Mouse (Mus musculus) left cerebral cortex, adult 8-10 months (tissue): ENCODE measurements around the gene Myo15b. TPM values are rescaled to one million over a fixed set of nuclear protein-coding genes. Genes with fewer than 3 reads are reported as not detected.

Source experiments
- DNase-seq, 2 experiments: peaks; one replicate each; pipeline ENCODE4 v3.0.0; 2022; ENCODE audit warnings: low spot score in 2 of 2
- total RNA-seq, 4 experiments: library from RNA; stranded (reverse); gene quantifications; 2 replicates each; pipeline ENCODE4 v1.2.4; 2022

Gene Myo15b
- total RNA-seq, 4 experiments from 2014 or later = 0.07 to 0.89 (median 0.57) TPM

GRCm38 (mm10) chr11:115933747-115934110, 75.5 kb downstream of the Myo15b start:
- DNase-seq = no peak

DNA sequence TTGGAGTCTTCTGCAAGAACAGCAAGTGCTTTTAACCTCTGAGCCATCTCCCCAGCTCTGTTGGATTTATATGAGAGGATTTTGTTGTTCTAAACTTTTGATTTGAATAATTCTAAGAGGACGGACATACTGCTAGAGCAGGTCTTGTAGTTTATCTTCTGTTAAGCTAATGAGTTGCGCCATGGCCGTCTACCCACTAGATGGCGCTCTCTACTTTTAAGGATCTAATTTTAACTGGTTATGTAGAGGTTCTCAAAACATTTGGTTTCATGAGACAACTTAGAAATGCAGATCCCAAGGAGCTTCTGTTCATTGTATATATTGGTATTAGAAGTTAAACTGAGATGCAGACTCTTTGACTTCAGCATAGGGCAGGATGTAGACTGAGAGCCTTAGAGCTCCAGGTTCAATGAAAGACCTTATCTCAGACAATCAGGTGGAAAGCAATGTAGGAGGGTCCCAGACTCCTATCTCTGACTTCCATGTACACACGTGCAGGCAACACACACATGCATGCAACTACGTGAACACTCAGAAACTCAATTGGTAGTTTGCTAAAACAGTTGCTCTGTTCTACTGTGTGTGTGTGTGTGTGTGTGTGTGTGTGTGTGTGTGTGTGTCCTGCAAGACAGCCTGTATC, 81.6 kb downstream of the Myo15b start:
- DNase-seq = peak in 1 of 2 experiments; percentile 59

DNA sequence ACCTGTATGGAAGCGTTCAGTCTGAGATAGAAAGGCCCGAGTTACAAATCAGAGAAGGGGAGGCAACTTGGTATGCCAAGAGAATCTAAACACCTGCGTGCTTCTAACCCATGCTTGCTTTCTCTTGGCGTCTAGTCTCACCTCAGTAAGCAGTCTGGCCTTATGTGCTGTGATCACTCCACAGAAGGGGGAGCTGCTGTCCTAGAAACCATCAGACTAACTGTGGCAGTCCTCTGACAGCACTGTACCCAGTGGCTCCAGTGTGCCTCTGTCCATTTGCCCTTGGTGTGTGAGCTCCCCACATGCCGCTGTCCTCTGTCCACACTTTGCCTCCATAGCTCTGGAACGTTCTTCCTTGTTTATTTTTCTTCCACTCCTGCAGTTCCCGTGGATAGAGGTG, 83.8 kb downstream of the Myo15b start:
- no peak for DNase-seq

Other genes starting within 250 kb of the Myo15b start
- gene Mif4gd, start 245.4 kb upstream of the Myo15b start, total RNA-seq = 10 to 100 TPM; 13.9 to 22.0 (median 17.6) TPM
- 10 to 100 TPM; 54.5 to 62.2 (median 58.5) TPM for gene Slc25a19, start 230.1 kb upstream of the Myo15b start, total RNA-seq
- gene Grb2, start 149.8 kb upstream of the Myo15b start, total RNA-seq = 100 to 1,000 TPM; 206 to 217 (median 212) TPM
- gene Tmem94, start 93.0 kb upstream of the Myo15b start, total RNA-seq = 10 to 100 TPM; 58.1 to 66.3 (median 62.9) TPM
- gene Caskin2, start 44.8 kb upstream of the Myo15b start, total RNA-seq = 10 to 100 TPM; 18.2 to 18.9 (median 18.4) TPM
- 10 to 100 TPM; 12.4 to 17.1 (median 14.5) TPM for gene Tsen54, start 43.7 kb upstream of the Myo15b start, total RNA-seq
- gene Llgl2, start 34.4 kb upstream of the Myo15b start, total RNA-seq = 1 to 10 TPM; 2.5 to 5.2 (median 4.6) TPM
- 1 to 10 TPM in 1 of 4 experiments, under 1 TPM in 2, not detected in 1; 0.78 to 1.6 (median 0.95) TPM for gene Smim5, start 41.6 kb downstream of the Myo15b start, total RNA-seq
- gene Smim6, start 53.6 kb downstream of the Myo15b start, total RNA-seq = not detected
- 10 to 100 TPM; 42.0 to 61.0 (median 55.7) TPM for gene Sap30bp, start 74.9 kb downstream of the Myo15b start, total RNA-seq
- 10 to 100 TPM; 23.5 to 33.0 (median 25.2) TPM for gene Recql5, start 75.1 kb downstream of the Myo15b start, total RNA-seq
- 10 to 100 TPM in 3 of 4 experiments, 1 to 10 TPM in 1; 9.4 to 13.4 (median 11.3) TPM for gene Itgb4, start 116.3 kb downstream of the Myo15b start, total RNA-seq
- 10 to 100 TPM; 16.1 to 19.7 (median 18.6) TPM for gene Galk1, start 154.3 kb downstream of the Myo15b start, total RNA-seq
- 100 to 1,000 TPM; 272 to 296 (median 284) TPM for gene H3f3b, start 169.6 kb downstream of the Myo15b start, total RNA-seq
- 10 to 100 TPM; 23.4 to 27.7 (median 25.0) TPM for gene Unk, start 171.9 kb downstream of the Myo15b start, total RNA-seq
- gene Unc13d, start 219.6 kb downstream of the Myo15b start, total RNA-seq = 1 to 10 TPM; 1.2 to 4.1 (median 1.7) TPM
- gene Wbp2, start 228.6 kb downstream of the Myo15b start, total RNA-seq = 100 to 1,000 TPM; 414 to 460 (median 438) TPM